ENCODE assay signal across 22 mouse cellular contexts in the genomic region with DNA sequence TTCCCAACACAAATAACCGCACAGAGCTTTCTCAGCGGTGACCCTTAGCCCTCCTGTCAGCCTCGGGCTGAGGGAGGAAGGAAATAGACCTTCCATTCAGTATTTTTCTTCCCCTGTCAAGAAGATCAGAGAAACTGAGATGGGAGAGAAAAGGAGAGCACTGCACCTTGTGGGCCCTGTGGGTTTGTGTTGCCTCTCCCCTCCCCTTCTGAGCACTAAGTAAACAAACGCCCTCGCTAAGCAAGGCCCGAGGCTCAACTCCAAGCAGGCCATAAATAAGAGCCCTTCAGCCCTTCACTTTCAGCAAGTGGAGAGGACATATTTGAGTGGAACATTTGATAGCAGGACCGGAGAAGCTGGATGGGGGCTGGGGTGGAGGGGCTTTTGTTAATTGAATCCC.
DNase-seq lines count a peak whose midpoint lies in the region; ATAC-seq and TF ChIP-seq lines count a peak whose summit lies in the region.
"Had no signal": no experiment of that assay in that cellular context is flagged by ENCODE, and none has a peak within 500 bp of the region (broad histone marks: within the 10 kb centered on the region; RNA-seq: fewer than 3 reads in every experiment).

No protein-coding gene starts in this region.

- H3K4me1 ChIP-seq in heart, embryonic 12.5 days (replicated peaks): peaks cover 22% of the 10 kb centered on the region
- peaks cover 10% of the 10 kb centered on the region for H3K4me1 ChIP-seq in kidney, postnatal 0 days (replicated peaks; ENCODE audit: insufficient read depth, low read length)
- H3K4me1 ChIP-seq in intestine, embryonic 16.5 days (ENCODE audit: control insufficient read depth, insufficient read depth, low read length): peaks cover 12% of the 10 kb centered on the region
- H3K4me1 ChIP-seq: hindbrain, embryonic 15.5 days; stomach, embryonic 15.5 days had no signal

- H3K27ac ChIP-seq in heart, embryonic 12.5 days (ENCODE audit: poor library complexity, severe bottlenecking): no peak overlapping the region
- no peak overlapping the region; the same call in 1 of the 2 replicates for H3K27ac ChIP-seq in kidney, postnatal 0 days
- no peak overlapping the region for H3K27ac ChIP-seq in intestine, embryonic 16.5 days (ENCODE audit: low read length)
- H3K27ac ChIP-seq: heart, embryonic 13.5 days; hindbrain, embryonic 15.5 days; layer of hippocampus, adult 2 months; left cerebral cortex, adult 2 months; lung, embryonic 15.5 days; stomach, embryonic 15.5 days had no signal

- no peak overlapping the region for H3K4me3 ChIP-seq in heart, embryonic 12.5 days
- H3K4me3 ChIP-seq in kidney, postnatal 0 days (replicated peaks; ENCODE audit: low read depth, low read length): no peak overlapping the region
- no peak overlapping the region for H3K4me3 ChIP-seq in intestine, embryonic 16.5 days (ENCODE audit: low read length)
- H3K4me3 ChIP-seq: heart, embryonic 13.5 days; hindbrain, embryonic 15.5 days; layer of hippocampus, adult 2 months; left cerebral cortex, adult 2 months; lung, embryonic 15.5 days; stomach, embryonic 15.5 days had no signal

- no peaks in the 10 kb centered on the region for H3K9me3 ChIP-seq in heart, embryonic 12.5 days (replicated peaks)
- no peaks in the 10 kb centered on the region for H3K9me3 ChIP-seq in kidney, postnatal 0 days (replicated peaks; ENCODE audit: low read length)
- H3K9me3 ChIP-seq in intestine, embryonic 16.5 days (ENCODE audit: control insufficient read depth, low read length): no peaks in the 10 kb centered on the region
- H3K9me3 ChIP-seq: heart, embryonic 13.5 days; hindbrain, embryonic 15.5 days; lung, embryonic 15.5 days; stomach, embryonic 15.5 days had no signal

- ATAC-seq in heart, embryonic 12.5 days (ENCODE audit: insufficient number of reproducible peaks, low FRiP score): no peak
- ATAC-seq in kidney, postnatal 0 days (replicated peaks; ENCODE audit: low FRiP score, low read depth): peak; percentile 83; the same call in 1 of the 2 replicates
- ATAC-seq in intestine, embryonic 16.5 days: peak; percentile 48; the same call in 1 of the 2 replicates
- ATAC-seq: midbrain, embryonic 16.5 days had no signal

- no peaks in the 10 kb centered on the region for H3K36me3 ChIP-seq in heart, embryonic 12.5 days
- H3K36me3 ChIP-seq in kidney, postnatal 0 days (ENCODE audit: insufficient read depth, low read length): no peaks in the 10 kb centered on the region
- H3K36me3 ChIP-seq in intestine, embryonic 16.5 days (ENCODE audit: control insufficient read depth, insufficient read depth, low read length): no peaks in the 10 kb centered on the region
- H3K36me3 ChIP-seq: heart, embryonic 13.5 days; hindbrain, embryonic 15.5 days; lung, embryonic 15.5 days; stomach, embryonic 15.5 days had no signal

- DNase-seq in heart, adult 11 months: peak; percentile 80
- DNase-seq in kidney, postnatal 0 days (ENCODE audit: low spot score): peak; percentile 90
- no peak for DNase-seq in kidney, postnatal 10 days
- DNase-seq in lung, postnatal 36 days: peak; percentile 39
- no peak for DNase-seq in ovary, postnatal 10 days (ENCODE audit: low spot score)
- no peak for DNase-seq in spleen, postnatal 36 days (ENCODE audit: low spot score in 2 of 2)
- DNase-seq: adrenal gland, postnatal 10 days; cerebellum, adult 9-10 months; heart, postnatal 4 days; kidney, adult 2 months; right cerebral cortex, postnatal 14 days; thymus, adult 2 months had no signal

- WGBS in heart, embryonic 12.5 days: 24% methylated on average over 7 of the region's 7 CpGs
- WGBS in kidney, postnatal 0 days: 13% methylated on average over 7 of the region's 7 CpGs
- 19% methylated on average over 7 of the region's 7 CpGs for WGBS in intestine, embryonic 16.5 days

- no peak overlapping the region for H3K4me2 ChIP-seq in heart, embryonic 12.5 days
- H3K4me2 ChIP-seq in kidney, postnatal 0 days (ENCODE audit: low read length): no peak overlapping the region
- H3K4me2 ChIP-seq in intestine, embryonic 16.5 days (ENCODE audit: low read depth, low read length): no peak overlapping the region
- H3K4me2 ChIP-seq: heart, embryonic 13.5 days; hindbrain, embryonic 15.5 days; liver, embryonic 11.5 days; lung, embryonic 15.5 days; stomach, embryonic 15.5 days had no signal

- no peaks in the 10 kb centered on the region for H3K27me3 ChIP-seq in heart, embryonic 12.5 days (replicated peaks)
- H3K27me3 ChIP-seq in kidney, postnatal 0 days (ENCODE audit: insufficient read depth, low read length): no peaks in the 10 kb centered on the region
- no peaks in the 10 kb centered on the region for H3K27me3 ChIP-seq in intestine, embryonic 16.5 days (replicated peaks; ENCODE audit: control insufficient read depth, insufficient read depth, low read length)
- H3K27me3 ChIP-seq: heart, embryonic 13.5 days; hindbrain, embryonic 15.5 days; lung, embryonic 15.5 days; stomach, embryonic 15.5 days had no signal

- TF ChIP-seq CTCF in kidney, postnatal 0 days (IDR thresholded peaks at IDR 0.05; ENCODE audit: low read depth): no peak

- no peak overlapping the region for H3K9ac ChIP-seq in heart, embryonic 12.5 days
- H3K9ac ChIP-seq in kidney, postnatal 0 days (ENCODE audit: low read depth, low read length): no peak overlapping the region
- no peak overlapping the region for H3K9ac ChIP-seq in intestine, embryonic 16.5 days (ENCODE audit: low read depth, low read length)
- H3K9ac ChIP-seq: heart, embryonic 13.5 days; hindbrain, embryonic 15.5 days; lung, embryonic 15.5 days; stomach, embryonic 15.5 days had no signal

Comparison
In these comparisons a context has a peak if more than half of its experiments do, and no peak if none do; other contexts are left out.
1. DNase-seq: peak in heart, adult 11 months (single experiment), kidney, postnatal 0 days (single experiment) and lung, postnatal 36 days (single experiment); none in kidney, postnatal 10 days (single experiment), ovary, postnatal 10 days (single experiment) and spleen, postnatal 36 days (0 of 2).